Mouse (Mus musculus) left cerebral cortex, adult 9 months (tissue): ENCODE results near the gene Wscd2.

Experiments used
- DNase-seq, 2 experiments: peaks; one replicate each; pipeline ENCODE4 v3.0.0; 2022; ENCODE audit warnings: low spot score in 2 of 2

The Wscd2 gene

DNA sequence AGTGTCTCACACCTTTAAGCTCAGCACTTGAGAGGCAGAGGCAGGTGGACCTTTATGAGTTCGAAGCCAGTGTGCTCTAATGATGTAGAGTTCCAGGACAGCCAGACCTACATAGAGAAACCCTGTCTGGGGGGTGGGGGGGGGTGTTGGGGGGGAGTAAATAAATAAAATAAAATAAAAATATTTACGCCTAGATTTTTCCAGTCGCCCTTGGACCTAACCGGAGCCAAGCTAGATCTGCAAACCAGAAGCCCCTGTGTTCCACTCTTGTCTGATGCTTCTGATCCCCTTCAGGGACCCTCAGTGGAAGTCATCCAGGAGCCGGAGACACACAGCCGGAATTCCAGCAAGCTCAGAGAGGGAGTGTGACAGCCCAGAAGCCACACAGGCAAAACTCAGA is at the start of gene Wscd2:
TSS of gene Wscd2 (plus strand) at position 301 of the 400 bp plus-strand sequence.
- no peak for DNase-seq

DNA sequence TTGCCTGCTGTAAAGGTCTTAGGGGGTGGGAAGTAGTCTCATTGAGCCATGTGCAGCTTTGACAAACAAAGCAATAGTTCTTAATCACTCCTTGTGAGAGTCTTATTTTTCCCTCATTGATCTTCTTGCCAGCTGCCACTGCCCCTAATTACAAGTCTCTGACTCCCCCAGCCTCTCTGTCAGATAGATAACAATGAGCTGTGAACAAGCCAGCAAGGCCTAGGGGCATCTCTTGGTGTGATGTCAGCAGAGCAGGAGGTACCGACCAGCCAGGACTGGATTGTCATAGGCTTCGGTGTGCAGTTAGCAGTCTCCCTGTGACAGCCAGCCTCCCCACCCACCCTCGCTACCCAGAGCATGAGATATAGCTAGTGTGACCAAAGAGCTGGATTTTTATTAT is 48.0 kb upstream of the Wscd2 start:
- no peak for DNase-seq

DNA sequence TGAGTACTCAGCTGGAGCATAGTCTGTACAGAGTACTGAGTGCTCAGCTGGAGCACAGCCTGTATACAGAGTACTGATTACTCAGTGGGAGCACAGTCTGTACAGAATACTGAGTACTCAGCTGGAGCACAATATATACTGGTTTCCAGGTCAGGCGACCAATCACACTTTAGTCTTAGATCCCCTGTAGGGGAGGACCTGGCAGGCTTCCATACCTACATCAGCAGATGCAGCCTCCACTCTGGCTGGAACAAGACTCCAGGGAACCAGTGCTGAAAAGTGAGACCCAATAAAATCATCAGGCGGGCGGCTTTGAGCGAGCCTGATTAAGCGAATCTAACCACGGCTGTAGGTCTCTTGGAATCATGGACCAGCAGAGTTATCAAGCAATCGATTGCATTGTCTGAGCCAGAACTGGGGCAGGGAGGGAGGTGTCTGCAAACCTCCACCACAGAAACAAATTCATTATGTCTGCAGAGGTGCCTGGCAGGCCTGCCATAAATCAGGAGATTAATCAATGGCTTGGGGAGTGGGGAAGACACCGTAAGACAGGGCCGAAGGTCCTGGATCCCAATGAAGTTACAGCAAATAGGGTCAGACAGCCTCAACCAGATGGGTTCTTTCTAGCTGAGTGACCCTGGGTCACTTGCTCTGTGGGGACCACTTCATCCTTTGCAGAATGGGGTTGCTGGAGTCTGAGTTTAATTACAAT is 42.0 kb upstream of the Wscd2 start:
- DNase-seq = no peak

DNA sequence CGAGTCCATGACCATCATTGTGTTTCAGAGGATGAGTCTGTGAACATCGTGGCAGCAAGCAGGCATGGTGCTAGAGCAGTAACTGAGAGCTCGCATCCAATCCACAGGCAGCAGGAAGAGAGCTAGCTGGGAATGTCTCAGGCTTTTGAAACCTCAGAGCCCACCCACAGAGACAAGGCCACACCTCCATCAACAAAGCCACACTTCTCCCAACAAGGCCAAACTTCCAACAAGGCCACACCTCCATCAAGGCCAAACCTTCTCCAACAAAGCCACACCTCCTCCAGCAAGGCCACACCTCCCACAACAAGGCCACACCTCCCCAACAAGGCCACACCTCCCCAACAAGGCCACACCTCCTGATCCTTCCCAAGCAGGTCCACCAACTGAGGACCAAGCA is 40.8 kb upstream of the Wscd2 start:
- no peak for DNase-seq

DNA sequence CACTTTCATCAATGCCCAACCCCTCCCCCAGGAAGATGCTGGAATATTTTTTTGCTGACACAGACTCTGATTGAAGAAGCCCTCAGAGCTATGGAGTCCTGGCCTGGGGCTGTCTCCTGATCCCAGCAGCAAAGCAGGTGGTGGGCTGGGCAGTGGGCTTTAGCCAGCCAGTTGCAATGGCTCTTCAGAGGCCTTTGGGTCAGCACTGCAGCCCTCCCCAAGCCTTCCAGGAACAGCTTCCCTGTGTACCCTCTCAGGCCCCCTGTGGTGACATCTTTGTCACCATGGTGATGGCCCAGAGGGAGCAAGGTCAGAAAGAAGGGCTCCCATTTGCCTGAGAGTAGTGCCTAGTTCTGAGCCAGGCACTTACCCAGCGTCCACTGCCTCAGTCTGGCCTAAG is 37.4 kb upstream of the Wscd2 start:
- no peak for DNase-seq

DNA sequence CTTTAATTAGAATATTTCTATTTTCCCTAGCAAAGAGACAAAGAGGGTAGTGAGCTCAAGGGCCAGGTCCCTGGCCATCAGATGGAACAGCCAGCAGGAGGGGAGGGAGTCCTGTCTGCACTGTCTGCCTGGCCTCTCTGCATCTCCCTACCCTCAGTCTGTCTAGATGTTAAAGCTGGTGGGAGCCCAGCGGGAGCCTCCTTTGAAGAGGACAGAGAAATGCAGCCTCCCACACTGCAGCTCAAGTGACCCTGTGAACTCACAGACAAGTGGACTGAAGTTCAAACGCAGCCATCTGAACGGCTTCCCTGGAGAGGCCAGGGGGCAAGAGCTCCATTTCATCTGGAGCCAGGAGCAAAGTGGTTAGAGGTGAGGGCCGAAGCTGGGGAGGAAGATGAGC is 36.8 kb upstream of the Wscd2 start:
- no peak for DNase-seq

DNA sequence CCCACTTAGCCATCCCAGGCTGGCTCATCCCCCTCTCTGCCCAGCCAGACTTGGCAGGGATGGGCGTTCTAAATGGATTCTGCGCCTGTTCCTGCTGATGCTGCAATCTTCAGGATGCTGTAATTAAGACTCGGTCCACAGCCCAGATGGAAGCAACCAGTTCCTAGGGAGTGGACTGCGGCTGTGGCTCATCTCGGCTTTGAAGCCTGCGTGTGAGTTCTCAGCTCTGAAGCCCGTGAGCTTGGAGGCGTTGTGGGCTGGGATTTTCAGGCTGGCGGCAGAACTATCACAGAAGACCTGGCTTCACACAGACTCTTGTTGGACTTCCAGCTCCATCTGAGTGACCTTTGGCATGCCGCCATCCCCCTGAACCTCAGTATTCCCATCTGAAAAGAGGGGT is 34.1 kb upstream of the Wscd2 start:
- peak in 1 of 2 experiments; percentile 18 for DNase-seq

DNA sequence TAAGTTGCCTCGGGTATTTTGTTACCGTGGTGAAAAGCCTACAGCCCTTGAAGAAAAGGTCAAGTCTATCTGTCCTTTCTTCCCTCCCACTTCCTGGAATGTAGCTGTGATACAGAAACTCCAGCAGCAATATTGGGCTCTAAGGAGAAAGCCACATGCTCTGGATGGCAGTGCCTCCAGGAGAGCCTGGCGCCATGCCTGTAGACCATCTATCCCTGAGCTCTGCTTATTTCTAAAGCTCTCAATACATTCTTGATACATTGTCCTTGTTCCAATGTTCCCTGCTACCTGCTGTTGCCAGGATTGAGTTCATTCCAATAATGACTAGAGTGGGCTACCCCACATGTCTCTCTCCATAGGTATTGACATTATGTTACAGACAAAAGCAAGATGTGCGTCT is 33.4 kb upstream of the Wscd2 start:
- no peak for DNase-seq

DNA sequence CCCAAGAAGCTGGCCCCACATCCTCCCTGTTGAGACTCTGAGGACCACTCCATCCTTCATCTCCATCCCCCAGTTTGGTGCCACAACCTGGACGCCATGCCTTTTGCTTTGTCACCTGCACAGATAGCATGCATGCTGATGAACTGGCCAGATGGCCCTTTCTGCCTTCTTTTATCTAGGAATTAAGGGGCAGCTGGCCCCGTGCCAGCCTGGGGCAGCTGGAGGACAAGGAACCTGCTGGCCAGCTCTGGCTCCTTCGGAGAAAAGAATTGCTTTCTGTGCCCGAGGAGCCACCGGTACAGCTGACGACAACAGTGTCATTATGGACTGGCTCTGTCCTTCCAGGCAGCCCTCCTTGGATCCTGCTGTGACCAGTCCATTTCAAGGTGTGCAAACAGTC is 32.9 kb upstream of the Wscd2 start:
- DNase-seq = no peak

DNA sequence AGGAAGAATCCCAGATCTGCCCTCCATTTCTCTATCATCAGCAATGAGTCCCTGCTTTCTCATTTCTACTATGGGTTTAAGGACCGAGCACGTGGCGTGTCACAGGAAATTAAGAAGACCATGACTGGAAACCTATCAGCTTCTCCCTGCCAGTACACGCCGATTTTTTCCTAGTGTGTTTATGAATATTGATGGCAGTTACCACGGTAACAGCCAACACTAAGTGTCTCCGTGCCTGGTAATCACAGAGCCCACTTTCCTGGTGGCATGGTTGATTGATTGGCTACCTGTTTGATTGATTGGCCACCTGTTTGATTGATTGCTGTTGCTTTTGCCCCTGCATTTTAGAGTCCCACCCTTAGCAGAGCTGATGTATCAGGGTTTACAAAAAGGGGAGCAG is 30.2 kb upstream of the Wscd2 start:
- no peak for DNase-seq

DNA sequence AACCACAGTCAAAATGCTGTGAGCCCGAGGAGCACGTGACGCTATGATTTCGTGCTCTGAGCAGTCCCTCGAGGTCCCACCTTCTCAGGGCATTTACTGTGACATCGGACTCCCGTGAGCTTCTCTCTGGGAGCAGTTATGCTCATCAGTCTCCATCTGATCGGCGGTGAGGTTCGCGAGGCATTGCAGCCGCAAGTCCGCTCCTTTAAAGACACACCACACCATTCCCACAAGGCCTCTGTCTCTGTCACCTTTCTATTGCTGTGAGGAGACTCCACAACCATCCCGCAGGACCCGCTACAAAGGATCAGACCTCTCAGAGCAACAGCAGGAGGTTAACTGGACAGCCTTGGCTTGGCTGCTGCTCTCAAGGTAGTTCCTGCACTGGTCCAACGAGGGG is 28.6 kb upstream of the Wscd2 start:
- peak in 1 of 2 experiments; percentile 10 for DNase-seq

DNA sequence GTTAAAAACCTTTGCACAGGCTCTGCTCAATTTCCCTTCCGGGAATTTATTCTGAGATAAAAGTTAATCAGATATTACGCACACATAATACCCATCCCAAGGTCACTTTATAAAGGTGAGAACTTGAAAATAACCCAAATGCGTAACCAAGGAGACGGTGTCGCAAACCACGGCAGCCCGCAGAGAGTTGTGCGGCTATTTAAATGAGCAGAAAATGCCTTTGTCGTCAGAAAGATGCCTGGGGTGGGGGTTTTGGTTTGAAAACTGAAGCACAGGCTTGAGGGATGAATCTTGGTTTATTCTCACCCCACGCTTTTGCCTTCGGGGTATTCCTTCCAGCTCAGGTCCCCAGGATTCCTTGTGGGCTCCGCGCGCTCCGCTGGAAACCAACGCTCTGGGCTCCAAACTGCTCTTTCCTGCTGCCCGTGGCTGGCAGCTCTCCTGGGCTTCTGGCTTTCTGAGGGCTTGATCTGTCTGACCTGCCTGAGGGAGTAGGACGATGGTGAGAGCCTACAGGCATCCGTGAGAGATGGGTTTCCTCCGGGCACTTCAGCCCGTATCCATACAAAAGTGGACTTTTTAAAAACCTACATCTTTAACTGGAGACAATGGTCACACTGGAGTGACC is 28.0 kb upstream of the Wscd2 start:
- DNase-seq = peak in 1 of 2 experiments; percentile 27

DNA sequence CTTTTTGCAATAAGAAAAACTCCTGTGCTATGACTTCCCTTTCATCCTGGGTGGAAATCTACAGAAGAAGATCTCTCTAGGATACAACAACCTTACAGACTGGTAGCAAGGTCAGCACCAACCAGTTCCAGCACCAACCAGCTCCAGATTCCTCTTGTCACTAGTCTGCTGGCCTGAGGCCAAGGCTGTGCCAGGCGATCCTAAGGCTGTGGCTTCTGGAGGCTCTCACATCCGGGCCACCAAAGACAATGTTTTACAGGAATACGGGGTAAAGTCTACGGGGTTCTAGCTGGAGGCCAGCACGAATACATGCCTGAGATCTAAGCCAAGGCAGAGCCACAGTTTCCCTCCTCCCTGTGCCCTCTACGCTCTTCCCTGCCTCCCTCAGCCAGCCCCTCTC is 25.4 kb upstream of the Wscd2 start:
- DNase-seq = no peak

DNA sequence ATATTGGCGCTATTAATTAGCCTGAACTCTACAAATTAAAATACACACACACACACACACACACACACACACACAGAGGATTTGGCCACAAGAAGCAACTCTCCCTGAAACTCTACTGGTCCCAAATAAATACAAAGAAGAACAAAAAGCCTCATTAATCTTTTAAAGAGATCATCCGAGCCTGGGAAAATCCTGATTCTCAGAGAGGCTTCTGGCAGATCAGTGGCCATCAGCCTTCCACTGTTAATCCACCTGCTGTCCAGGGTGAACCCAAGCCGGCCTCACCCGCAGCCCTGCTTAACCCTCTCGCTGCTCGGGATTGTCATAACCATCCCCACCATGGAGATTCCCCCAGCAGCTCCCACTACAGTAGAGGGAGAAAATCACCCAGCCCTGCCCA is 23.6 kb upstream of the Wscd2 start:
- no peak for DNase-seq

DNA sequence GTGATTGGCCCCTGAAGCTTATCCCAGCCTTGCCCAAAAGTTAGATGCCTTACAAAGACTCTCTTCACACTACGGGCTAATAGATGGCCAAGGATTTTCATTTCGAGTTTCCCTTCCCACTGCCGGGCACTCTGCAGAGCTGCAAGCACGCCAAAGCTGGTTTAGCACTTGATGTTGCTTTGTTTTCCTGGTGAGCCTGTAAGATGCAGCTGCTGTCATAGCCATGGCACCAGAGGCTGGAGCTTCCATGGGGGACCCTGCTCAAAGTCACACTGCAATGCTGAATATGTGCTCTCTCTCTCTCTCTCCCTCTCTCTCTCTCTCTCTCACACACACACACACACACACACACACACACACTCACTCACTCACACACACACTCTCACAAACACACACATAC is 23.1 kb upstream of the Wscd2 start:
- no peak for DNase-seq

DNA sequence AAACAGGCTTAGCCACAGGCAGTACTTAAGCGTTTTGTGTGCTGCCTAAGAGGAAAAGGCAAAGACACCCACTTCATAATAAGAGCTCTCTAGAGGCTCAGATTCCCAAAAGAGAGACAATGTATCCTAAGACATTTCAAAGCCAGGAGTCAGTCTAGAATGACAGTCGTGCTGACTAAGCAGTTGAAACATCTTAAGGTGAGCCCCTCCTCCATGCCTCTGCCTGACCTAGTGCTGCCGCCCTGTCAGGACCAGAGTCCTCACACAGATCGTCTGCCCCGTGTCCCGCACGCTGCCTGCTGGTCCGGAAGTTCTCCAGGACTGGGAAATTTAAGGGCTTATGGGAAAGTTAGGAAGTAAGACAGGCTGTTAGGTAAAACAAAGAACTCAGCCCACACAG is 22.4 kb upstream of the Wscd2 start:
- no peak for DNase-seq

DNA sequence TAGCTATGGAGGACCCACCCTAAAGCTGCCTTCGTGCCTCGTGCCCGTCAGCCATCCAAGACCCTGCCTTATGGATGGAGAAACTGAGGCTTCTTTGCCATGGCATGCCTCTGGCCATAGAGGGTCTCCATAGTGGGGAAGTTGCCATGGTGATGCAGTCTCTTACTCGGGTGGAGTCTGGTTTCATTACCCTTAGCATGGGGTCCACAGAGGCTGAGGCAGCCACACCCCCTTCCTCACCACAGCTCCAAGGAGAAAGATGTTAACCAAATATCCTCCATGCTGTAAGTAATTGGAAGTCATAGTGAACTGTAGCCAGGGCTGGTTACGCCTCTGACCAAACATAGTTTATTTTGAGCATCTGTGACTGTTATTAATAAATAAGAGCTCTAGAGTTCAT is 21.5 kb upstream of the Wscd2 start:
- no peak for DNase-seq

DNA sequence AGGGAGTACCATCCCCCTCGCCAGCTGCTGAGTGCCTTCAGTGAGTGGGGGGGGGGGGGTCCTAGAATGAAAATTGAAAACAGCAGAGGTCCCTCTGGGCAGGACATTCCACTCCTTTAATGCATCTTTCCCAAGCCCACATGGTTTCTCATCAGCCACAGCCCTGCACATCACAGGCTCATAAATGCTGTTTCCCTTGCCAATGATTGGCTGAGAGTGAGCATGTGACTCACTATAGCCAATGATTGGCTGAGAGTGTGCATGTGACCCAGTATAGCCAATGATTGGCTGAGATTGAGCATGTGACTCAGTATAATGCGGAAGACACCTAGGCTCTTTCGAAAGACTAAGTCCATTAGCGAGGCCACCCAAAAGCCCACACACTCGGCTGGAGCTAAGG is 20.9 kb upstream of the Wscd2 start:
- DNase-seq = no peak

DNA sequence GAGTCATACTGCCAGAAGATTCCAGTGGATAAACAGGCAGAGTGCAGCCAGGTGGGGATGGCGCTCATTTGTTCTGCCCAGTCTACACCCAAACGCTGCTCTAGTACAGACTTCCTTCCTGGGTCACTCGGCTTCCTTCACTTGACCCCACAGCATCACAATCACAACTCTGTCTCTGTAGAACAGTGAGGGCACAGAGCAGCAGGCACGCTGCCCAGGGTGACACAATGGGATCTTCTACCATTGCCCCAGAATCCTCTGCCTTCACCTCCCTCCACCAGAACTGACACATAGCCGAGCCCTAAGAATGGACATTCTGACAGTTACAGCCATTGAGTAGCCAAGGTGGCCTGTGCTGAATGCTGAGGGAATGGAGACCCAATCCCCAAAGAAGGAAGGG is 20.3 kb upstream of the Wscd2 start:
- DNase-seq = no peak

DNA sequence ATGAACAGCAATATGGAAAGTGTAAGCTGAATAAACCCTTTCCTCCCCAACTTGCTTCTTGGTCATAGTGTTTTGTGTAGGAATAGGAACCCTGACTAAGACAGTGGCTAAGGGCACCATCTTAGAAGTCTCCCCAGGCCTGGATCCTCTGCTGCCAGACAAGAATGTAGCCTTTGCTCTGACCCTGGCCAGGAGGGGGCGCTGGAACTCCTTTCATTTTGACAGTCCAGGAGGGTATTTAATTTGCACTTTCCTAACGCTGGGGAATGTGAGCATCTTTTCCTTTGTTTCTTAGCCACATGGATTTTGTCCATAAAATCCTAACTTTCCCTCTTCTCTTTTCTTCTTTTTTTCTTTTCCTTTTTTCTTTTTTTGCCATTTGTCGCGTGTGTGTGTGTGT is 18.7 kb upstream of the Wscd2 start:
- DNase-seq = peak in 1 of 2 experiments; percentile 76

DNA sequence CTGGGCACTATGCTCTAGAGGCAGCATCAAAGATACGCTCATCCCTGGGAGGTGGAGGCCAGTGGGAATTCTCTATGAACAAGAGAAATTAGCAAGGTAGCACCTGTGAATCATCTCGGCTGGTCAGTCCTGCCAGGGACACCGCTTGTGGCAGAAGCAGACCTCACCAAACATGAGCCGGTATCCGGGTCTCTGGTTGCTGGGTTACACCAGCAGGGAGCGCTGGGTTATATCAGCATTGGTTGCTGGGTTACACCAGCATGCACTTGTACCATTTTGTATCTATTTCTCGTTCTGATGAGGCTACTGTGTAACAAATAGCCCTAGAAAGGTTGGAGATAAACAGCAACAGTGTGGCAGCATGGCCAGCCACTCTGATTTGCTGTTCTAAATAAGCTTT is 17.8 kb upstream of the Wscd2 start:
- DNase-seq = no peak

DNA sequence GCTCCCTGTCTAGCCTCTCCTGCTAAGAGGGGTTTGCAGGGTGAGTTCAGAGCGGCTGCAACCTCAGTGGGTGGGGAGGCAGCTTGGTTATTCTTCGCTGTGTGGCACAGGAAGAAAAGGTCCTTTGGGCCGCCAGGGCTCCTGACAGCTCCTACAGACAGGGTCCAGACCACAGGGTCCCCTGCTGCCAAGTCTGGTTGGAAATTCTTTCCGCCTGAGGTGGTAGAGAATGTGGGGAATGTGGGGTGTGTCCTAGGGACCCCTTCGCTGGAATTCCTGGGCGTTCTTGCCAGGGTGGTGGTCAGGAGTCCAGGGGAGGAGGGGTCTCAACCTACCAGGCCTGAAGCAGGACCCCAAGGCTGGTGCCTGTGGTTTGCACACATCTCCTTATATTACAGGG is 13.3 kb upstream of the Wscd2 start:
- no peak for DNase-seq

DNA sequence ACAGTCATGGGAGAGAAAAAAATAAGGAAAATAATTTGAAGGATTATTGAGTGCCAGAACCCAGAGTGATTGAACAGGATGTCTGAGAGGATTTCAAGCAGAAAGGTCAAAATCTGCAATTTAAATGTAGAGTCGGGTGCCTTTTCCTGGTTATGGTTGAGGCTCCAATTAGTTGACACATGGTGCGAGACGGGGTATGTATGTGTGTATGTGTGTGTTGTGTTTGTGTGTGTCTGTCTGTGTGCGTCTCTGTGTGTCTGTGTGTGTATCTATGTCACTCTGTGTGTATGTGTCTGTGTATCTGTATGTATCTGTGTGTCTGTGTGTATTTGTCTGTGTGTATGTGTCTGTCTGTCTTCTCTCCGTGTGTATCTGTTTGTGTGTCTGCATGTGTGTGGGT is 11.1 kb upstream of the Wscd2 start:
- DNase-seq = no peak

DNA sequence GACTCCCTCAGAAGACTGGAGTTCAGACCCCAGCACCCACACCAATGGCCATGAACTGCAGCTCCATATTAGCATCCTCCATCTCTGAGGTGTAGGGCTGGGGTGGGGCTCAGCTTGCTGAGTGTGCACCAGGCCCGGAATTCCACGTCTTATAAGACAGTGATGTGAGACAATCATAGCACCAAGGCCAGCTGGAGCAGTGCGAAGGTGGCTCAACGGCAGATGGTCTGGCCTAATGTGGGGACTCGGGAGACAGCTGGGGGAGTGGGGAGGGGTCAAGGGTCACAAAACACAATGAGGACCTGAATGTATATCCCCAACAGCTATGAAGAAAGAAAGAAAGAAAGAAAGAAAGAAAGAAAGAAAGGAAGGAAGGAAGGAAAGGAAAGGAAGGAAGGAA is 9.7 kb upstream of the Wscd2 start:
- DNase-seq = no peak
